Mouse (Mus musculus) ovary, adult 18-20 months (tissue): ENCODE measurements at regions not wholly inside any gene's neighbourhood (a gene's known extent, or its start where the extent isn't known, plus 50 kb on each side); places are given as distances from the start of the nearest gene placed in this dataset.

ENCODE experiments used
- DNase-seq: peaks from one replicate; pipeline ENCODE4 v3.0.0; 2022; ENCODE audit warnings: low spot score, mixed read lengths

- no peak for DNase-seq
Measured at GRCm38 (mm10) chr10:17596743-17597142, 126.3 kb upstream of the Cited2 start.

- DNase-seq = peak; percentile 17
Measured at GRCm38 (mm10) chr10:17599246-17599645, 123.8 kb upstream of the Cited2 start.

GRCm38 (mm10) chr10:17599831-17600761 is 122.9 kb upstream of the Cited2 start:
- DNase-seq = no peak

GRCm38 (mm10) chr10:17600762-17601108 is 122.3 kb upstream of the Cited2 start:
- no peak for DNase-seq

GRCm38 (mm10) chr10:17602446-17602845 is 120.6 kb upstream of the Cited2 start:
- no peak for DNase-seq

GRCm38 (mm10) chr10:17608220-17608619 is 114.8 kb upstream of the Cited2 start:
- no peak for DNase-seq

- no peak for DNase-seq
Measured at GRCm38 (mm10) chr10:17610592-17610991, 112.4 kb upstream of the Cited2 start.

- no peak for DNase-seq
Measured at GRCm38 (mm10) chr10:17613281-17613680, 109.7 kb upstream of the Cited2 start.

GRCm38 (mm10) chr10:17618024-17618423 is 105.0 kb upstream of the Cited2 start:
- DNase-seq = no peak

GRCm38 (mm10) chr10:17619617-17620016 is 103.4 kb upstream of the Cited2 start:
- DNase-seq = no peak

- no peak for DNase-seq
Measured at GRCm38 (mm10) chr10:17621703-17622385, 101.2 kb upstream of the Cited2 start.

GRCm38 (mm10) chr10:17622802-17623201 is 100.2 kb upstream of the Cited2 start:
- DNase-seq = no peak

GRCm38 (mm10) chr10:17629709-17630108 is 93.3 kb upstream of the Cited2 start:
- no peak for DNase-seq

GRCm38 (mm10) chr10:17630861-17631581 is 92.0 kb upstream of the Cited2 start:
- no peak for DNase-seq

GRCm38 (mm10) chr10:17631817-17632216 is 91.2 kb upstream of the Cited2 start:
- DNase-seq = no peak

GRCm38 (mm10) chr10:17632959-17633674 is 89.9 kb upstream of the Cited2 start:
- DNase-seq = no peak

- no peak for DNase-seq
Measured at GRCm38 (mm10) chr10:17645363-17645762, 77.7 kb upstream of the Cited2 start.

GRCm38 (mm10) chr10:17646391-17646790 is 76.6 kb upstream of the Cited2 start:
- DNase-seq = no peak

- DNase-seq = no peak
Measured at GRCm38 (mm10) chr10:17648077-17648476, 74.9 kb upstream of the Cited2 start.

GRCm38 (mm10) chr10:17650997-17651750 is 71.8 kb upstream of the Cited2 start:
- no peak for DNase-seq

- DNase-seq = no peak
Measured at GRCm38 (mm10) chr10:17653325-17653724, 69.7 kb upstream of the Cited2 start.
